Mouse (Mus musculus) cerebellum, adult 18-20 months (tissue): ENCODE data around the gene Vgll3.
A peak's percentile ranks its signal among the peaks of the same experiment; 100 is the strongest.

Experiments
- DNase-seq, 2 experiments: peaks; one replicate each; pipeline ENCODE4 v3.0.0; 2021

Gene Vgll3

DNA sequence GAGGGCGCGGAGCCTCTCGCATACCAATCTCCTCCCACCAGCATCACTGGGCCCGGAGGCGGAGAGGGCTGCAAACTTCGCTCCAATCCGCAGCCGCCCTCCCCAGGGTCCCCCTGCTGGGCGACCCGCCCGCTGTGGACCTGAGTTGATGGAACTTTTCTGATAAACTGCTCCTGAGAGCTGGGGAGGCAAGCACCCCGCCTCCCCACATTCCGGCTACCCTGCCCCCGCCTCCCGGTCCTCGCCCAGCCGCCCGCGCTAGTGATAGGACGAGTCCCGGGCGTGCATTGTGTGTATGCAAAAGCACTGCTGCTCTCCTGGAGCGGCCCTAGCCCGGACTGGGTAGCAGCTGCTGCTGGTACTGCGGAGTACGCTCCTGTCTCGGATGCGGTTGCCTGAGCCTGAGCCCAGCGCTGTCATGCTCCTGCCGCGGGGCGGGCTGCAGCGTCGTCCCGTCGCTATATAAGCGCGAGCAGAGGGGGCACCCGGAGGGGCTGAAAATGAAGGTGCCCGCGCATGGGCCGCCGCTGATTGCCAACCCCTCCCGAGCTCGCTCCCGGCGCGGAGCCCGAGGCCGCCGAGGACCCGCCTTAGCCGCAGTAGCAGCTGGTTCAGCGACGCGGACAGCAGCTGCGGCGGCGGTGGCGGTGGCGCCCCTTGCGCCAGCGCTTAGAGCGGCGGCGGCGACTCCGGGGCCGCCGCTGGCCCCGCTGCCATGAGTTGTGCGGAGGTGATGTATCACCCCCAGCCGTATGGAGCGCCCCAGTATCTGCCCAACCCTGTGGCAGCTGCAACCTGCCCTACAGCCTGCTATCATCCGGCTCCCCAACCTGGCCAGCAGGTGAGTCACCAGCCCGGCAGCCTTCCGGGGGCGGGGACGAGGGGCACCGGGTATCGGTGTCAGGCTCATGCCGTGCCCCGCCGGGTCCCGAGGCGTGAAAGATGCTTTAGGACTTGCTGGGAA, at the start of gene Vgll3:
Gene Vgll3, plus strand, starts transcription at position 340 of the 964 bp plus-strand sequence.
- DNase-seq: peak in 1 of 2 experiments; percentile 12

GRCm38 (mm10) chr16:65765976-65766375, 49.1 kb upstream of the Vgll3 start:
- no peak for DNase-seq

DNA sequence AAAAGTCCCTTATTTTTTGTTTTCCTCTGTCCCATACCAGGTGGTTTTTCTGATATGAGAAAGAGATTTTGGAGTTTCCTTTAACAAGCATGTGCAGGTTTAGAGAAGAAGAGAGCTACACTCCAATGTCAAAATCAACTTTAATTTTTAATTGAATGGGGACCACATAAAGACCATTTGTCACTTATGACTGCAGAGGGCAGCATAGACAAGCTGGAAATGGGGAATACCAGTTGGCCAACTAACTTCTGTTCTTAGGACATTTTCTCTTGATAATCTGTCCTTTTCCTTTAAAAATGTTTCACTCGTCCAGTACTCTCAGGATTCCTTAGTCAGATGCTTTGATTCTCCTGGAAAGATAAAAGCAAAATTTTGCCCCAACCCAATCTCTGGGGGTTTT, 29.1 kb upstream of the Vgll3 start:
- no peak for DNase-seq

DNA sequence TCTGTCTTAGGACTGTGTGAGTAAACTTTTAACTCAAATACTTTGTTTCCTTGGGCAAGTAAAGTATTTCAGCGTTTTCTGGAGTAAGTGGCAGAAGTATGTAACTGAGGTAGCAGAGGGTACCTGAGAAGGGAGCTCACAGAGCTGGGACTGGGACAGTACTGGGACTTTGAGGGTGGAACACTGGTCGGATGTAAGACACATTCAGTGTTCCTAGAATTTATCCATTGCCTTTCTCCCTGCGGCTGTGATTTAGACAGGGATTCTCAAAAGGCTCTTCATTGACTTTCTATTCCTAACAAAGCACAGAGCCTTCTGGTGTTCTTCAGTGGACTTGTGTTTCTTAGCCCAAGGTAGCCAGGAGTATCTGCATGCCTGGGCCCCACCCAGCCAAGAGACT, 1.0 kb downstream of the Vgll3 start:
- no peak for DNase-seq

- DNase-seq: no peak
These were observed 3.7 kb downstream of the Vgll3 start for GRCm38 (mm10) chr16:65818779-65819178.

GRCm38 (mm10) chr16:65820803-65821202, 5.7 kb downstream of the Vgll3 start:
- no peak for DNase-seq

DNA sequence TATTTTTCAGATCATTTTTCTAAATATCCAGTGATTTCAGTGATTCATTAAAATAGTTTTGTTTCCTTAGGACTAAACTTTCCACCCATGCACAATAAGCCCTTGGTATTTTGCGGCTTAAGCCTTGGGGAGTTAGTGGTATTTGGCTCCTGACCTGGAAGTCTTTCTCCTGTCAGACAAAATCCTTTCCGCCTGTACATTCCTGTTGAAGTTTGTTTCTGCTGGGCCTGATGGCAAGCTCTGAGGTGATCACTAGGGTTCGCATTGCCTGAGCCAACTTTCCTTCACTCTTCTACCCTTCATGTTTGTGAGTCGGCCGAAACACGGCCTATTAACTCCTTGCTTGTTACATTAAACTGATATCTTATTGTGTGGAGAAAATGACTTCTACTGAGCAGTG, 8.7 kb downstream of the Vgll3 start:
- no peak for DNase-seq

DNA sequence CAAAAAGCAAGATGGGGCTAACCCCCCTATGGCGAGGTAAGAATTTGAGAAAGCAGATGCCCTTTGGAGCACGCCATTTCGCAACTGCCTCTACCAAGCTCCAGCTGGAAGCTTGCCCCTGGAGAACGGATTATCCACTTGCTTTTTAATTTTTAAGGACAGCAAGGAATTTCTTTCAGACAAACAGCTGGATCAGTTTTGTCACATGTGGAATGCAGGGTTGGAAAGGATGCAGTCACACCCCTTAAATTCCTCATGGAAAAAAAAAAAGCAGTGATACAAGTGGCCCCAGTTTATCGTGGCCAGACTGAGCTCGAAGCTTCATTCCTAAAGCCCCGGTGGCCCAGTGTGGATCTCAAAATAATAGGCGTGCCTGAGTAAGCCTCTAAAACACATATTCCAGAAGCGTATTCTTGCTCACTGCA, 13.1 kb downstream of the Vgll3 start:
- DNase-seq: no peak

- DNase-seq: no peak
These were observed 14.0 kb downstream of the Vgll3 start for GRCm38 (mm10) chr16:65829096-65829495.

DNA sequence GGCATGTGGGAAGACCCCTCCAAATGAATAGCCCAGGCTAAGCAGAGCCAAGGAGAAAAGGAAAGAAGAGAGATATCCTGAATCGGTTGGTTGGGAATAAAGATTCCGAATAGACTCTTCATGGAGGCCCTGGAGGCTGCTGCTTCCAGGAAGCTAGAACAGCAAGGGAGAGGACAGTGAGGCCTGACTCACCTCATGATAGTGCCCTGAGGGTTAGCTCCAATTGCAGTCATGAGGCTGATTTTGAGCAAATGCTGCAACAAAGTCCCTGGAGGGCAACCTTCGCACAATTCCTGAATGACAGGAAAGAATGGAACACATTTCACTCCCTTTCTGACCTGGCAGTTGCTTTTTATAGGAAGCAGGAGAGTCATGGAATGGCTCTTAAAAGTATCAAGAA, 19.7 kb downstream of the Vgll3 start:
- no peak for DNase-seq

DNA sequence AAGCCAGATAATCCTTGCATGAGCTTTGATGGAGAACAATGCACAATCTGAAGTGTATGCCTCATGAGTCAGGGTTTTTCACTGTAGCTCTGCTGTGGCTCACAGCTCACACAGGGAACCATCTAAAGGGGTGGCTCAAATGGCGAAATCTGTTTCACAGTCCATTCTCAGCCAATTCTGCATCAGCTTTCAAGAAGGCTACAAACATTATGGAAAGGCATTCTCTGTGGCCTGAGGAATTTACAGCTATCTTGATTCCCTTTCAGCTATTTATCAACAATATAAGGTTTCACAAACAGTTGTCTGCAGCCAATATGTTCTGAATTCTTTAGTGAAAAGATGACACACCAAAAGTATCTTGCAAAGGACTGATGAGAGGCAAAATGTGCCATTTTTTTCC, 35.1 kb downstream of the Vgll3 start:
- DNase-seq: no peak

DNA sequence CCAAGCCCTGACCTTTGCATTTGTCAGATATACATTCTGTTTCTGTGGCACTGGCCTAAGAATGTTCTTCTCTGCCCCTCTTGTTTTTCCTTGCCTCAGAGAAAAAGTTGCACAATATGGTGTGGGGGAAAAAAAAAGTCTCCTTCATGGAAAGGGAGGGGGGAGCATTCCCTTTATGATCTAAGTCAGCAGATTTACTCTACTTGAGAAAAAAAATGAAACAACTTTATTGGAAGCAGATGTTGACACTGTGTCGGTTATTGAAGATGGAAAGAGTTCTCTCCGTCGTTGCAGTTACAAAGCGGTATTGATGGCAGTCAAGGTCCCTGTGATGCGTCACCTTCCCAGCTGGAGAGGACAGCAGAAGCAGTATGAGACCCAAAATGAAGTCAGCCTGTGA, 49.4 kb downstream of the Vgll3 start:
- DNase-seq: no peak

DNA sequence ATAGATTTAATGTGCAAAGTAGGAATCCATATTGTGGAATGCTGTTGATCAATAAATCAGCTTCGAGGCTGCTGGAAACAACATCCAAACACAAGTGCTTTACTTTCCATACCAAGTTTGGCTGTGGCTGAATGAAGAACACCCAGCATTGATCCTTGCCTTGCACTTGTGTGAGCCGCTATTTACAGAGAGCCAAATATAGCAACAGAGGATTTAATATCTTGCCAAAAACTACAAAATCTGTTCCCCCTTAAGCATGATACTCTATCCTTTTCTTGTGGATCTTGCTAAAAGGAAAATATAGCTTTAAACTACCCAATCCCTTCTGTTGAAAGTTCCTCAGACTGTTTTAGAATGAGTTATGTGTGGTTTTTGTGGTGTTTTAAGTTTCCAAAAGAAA, 52.9 kb downstream of the Vgll3 start:
- no peak for DNase-seq

DNA sequence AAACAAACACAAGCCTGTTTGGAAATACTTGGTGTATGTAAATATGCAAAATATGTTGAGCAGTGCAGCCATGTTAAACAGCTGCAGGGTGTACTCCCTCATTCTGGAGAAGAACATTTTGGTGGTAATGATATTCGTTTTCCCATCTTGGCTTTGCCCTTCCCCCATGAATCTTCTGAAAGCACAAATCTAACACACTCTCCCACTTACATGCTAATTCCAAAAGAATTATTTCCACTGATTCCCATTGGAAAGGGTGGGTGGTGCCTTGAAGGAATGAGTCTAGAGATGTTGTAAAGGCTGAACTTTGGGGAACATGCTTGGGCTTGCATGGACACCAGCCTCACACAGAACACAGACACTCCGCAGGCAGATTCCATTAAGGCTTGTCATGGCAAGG, 53.9 kb downstream of the Vgll3 start:
- DNase-seq: no peak

DNA sequence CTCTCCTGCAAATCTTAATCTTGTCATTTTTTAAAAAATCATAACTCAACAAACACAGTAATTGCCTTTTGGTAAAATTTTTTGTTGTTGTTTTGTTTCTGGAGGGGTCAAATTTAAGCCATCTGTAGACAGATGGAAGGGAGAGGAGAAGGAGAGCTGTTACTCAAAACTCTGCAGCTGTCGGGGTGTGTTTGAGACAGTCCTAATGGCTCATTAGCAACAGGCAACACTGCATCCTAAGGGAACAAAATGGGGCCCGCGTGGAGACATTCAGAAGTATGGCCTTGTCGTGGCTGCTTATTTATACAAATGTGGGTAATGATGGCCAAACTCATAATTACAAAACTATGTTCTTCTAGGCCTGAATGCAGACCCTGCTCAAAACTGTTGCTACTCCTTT, 73.9 kb downstream of the Vgll3 start:
- DNase-seq: no peak
